Mouse (Mus musculus) urinary bladder, postnatal 10 days (tissue): ENCODE data around the gene Memo1.
"Not testable (repeated sequence)": the region's sequence is repeated elsewhere in the genome, so short reads cannot be mapped to it uniquely, and the experiment has no call there.

ENCODE experiments used
- DNase-seq: peaks from one replicate; pipeline ENCODE4 v3.0.0; 2022; ENCODE audit warnings: low spot score

Memo1 gene

GRCm38 (mm10) chr17:74295026-74295970 lies at the start of gene Memo1:
Gene Memo1 (minus strand): TSS chr17:74295521.
- peak; percentile 37 for DNase-seq

DNA sequence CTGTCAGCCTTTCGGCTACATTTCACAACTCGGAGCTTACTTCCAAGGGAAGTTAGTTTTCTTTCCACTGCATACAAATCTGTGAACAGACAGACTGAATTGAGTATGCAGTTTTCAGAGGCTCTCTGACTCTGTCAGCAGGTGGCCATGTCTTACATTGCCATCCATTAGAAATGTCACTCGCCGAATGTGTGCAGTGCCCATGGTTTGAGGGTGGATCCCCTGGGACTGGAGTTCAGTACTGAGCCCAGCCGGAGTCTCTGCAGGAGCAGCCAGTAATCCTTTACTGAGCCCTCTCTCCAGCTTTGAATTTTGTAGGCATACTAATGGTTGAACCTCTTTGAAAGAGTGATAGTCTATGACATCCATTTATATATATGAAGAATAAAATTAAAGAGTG lies 45.8 kb upstream of the Memo1 start:
- no peak for DNase-seq

DNA sequence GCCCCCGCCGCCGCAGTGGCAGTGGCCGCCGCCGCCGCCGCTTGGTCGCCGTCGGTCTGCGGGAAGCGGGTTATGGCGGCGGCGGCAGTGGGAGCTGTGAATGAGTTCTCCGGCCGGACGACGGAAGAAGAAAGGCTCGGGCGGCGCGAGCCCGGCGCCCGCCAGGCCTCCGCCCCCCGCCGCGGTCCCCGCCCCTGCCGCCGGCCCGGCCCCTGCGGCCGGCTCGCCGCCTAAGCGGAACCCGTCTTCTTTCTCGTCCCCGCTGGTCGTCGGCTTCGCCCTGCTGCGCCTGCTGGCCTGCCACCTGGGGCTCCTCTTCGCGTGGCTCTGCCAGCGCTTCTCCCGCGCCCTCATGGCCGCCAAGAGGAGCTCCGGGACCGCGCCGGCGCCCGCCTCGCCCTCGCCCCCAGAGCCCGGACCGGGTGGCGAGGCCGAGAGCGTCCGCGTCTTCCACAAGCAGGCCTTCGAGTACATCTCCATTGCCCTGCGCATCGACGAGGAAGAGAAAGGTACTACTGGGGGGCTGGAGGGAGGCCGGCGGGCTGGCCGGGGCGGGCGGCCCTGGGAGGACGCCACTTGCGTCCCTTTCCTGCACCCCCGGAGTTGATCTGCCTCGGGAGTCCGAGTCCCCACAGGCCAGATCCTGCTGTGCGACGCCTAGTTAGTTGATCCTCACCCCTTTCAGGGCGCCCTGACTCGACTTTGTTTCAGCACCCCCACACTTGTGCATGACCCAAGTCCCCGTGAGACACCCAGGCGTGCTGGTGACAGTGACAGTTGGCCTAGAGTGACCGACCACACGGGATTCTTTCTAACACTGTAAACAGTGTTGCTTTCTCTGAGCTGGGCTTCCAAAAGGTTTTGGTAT lies 43.9 kb upstream of the Memo1 start, which contains the start of gene Spast:
Gene Spast, plus strand, starts transcription at position 51 of the 868 bp plus-strand sequence.
- DNase-seq = peak; percentile 17

- DNase-seq = peak; percentile 68
Measured at GRCm38 (mm10) chr17:74338225-74338931, 43.1 kb upstream of the Memo1 start.

DNA sequence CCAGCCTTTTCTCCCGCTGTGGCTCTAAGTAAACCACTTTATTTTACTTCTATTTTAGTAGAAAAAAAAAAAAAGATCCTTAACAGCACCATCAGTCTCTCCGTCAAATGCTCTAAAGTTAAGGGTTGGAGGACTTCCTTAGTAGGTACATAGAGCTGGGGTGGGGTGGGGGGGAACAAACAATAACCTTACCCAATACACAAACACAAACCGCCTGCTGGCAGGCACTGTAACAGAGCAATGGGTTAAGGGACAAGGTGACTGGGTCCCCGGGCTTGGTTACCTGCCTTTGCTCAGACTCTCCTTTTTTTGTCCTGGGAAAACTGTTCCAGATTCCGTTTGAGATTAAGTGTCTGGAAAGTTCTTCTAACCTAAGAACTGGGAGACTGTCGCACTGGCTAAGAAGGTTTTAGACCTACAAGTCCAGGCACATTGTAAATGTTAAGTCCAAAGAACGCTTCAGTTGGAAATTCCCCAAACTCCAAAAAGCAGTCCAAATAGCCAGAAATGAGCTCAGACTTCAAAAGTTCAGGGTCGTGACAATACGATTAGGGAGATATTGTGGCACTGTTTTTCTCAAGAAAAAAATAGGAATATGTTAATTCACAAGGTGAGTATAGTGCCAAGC lies 35.8 kb upstream of the Memo1 start:
- no peak for DNase-seq

GRCm38 (mm10) chr17:74328146-74328545 lies 32.8 kb upstream of the Memo1 start:
- DNase-seq = not testable (repeated sequence)

DNA sequence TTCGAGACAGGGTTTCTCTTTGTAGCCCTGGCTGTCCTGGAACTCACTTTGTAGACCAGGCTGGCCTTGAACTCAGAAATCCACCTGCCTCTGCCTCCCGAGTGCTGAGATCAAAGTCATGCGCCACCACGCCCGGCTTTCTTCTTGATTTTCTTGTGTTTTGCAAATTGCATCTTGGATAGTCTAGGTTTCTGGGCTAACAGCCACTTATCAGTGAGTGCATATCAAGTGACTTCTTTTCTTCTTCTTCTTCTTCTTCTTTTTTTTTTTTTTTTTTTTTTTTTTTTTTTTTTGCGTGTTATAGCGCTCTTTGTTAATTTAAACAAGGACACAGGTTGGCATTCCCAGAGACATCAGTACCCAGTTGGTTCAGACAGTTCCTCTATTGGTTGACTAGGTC lies 31.9 kb upstream of the Memo1 start:
- not testable (repeated sequence) for DNase-seq

DNA sequence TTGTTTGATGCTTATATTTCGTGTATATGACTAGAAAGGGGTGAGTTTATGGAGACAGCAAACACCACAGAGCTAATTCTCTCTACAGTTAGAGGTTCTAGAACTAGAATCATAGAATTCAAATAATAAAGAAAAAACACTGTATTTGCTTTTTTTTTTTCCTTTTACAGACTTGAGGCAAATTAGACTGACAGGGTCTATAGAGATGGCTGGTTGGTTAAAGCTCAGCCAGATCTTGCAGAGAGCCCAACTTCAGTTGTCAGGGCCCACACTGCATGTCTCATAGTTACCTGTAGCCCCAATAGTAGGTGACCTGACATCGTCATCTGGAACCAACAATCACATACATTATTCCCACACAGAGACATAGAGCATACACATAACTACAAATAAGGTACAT lies 28.5 kb upstream of the Memo1 start, which contains the start of gene Dpy30:
Gene Dpy30, minus strand, starts transcription at position 101 of the 400 bp plus-strand sequence.
- no peak for DNase-seq

DNA sequence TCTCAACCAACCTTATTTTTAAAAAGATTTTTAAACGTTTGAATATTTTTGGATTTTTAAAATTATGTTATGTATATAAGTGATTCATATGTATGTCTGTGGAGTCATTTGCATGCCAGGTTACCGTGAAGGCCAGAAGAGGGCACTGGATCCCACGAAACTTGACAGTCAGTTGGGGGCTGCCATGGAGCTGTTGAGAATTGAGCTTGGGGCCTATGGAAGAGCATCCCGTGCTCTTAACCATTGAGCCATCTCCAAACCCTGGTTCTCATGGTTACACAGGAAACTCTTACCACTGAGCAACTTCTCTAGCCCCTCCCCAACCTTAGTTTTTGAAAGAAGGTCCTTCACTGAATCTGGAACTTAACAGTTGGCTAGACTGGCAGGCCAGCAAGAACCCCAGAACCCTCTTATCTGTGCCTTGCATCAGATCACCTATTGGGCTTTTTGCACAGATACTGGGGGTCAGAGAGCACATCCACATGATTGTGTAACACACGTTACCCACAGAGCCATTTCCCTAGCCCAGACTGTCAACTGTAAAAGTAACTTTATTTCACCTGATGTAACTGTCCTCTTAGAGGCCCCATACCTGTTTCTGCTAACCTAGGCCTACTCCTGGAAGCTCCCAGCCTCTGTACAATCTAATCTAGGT lies 27.2 kb upstream of the Memo1 start:
- DNase-seq = no peak

- DNase-seq = no peak
Measured at GRCm38 (mm10) chr17:74318721-74319120, 23.4 kb upstream of the Memo1 start.

GRCm38 (mm10) chr17:74316309-74316863 lies 21.1 kb upstream of the Memo1 start:
- peak; percentile 40 for DNase-seq

GRCm38 (mm10) chr17:74315445-74316308 lies 20.4 kb upstream of the Memo1 start:
- DNase-seq = no peak

GRCm38 (mm10) chr17:74306021-74306420 lies 10.7 kb upstream of the Memo1 start:
- no peak for DNase-seq

DNA sequence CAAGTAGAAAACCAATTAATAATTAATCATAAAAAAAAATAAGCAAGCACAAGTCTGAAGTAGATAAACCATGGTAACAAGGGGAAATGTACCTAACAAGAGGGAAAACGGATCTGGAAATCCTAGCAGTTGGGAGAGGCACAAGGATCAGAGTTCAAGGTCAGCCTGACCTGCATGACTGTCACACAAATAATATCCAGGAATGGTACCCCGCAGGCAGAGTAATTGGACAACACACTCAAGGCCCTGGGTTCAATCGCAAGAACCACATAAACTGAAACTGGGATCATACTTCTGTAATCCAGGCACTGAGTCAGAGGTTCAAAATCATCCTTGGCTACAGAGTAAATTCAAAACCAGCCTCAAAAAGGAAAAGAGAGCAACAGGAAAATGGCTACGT lies 10.3 kb upstream of the Memo1 start:
- DNase-seq = no peak

DNA sequence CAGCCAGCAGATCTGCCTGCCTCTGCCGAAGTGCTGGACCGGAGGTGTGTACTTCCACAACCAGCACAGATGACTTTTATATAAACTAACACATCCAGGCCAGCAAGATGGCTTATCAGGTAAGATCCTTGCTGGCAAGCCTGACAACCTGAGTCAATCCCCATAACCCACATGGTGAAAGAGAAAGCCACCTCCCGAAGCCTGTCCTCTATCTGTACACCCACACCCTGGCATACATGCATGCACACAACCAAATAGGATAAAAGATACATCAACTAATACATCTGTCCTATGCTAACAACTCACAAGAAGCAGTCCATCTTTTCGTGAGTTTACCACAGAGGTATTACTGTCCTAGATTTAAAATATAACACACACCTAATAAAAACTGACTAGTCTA lies 8.7 kb upstream of the Memo1 start:
- DNase-seq = no peak

DNA sequence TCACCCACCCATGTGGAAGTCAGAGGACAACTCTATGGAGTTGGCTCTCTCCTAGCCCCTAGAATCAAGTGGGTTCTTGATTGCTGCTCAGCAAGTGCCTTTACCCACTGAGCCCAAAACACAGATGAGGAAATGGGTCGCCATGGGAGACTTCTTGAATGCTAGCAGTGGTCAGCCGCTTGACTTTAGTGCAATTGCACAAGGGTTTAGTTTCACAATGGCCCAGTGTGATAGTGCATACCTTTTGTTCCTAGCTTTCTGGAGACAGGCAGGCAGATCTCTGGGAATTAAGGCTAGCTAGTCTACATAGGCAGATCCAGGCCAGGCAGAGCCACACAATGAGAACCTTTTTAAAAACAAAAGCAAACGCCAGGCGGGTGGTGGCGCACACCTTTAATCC lies 4.8 kb upstream of the Memo1 start:
- DNase-seq = no peak

DNA sequence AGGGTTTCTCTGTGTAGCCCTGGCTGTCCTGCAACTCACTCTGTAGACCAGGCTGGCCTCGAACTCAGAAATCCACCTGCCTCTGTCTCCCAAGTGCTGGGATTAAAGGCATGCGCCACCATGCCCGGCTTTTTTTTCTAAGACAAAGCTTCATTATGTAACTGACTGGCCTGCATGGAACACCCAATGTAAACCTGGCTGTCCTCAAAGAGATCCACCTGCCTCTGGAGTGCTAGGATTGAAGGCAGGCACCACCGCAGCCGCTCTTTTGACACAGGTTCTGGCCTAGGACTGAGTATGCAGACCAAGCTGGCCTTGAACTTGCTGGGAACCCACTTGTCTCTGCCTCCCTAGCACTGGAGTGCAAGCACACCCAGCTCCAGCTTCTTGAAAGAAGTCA lies 1.7 kb upstream of the Memo1 start:
- not testable (repeated sequence) for DNase-seq

DNA sequence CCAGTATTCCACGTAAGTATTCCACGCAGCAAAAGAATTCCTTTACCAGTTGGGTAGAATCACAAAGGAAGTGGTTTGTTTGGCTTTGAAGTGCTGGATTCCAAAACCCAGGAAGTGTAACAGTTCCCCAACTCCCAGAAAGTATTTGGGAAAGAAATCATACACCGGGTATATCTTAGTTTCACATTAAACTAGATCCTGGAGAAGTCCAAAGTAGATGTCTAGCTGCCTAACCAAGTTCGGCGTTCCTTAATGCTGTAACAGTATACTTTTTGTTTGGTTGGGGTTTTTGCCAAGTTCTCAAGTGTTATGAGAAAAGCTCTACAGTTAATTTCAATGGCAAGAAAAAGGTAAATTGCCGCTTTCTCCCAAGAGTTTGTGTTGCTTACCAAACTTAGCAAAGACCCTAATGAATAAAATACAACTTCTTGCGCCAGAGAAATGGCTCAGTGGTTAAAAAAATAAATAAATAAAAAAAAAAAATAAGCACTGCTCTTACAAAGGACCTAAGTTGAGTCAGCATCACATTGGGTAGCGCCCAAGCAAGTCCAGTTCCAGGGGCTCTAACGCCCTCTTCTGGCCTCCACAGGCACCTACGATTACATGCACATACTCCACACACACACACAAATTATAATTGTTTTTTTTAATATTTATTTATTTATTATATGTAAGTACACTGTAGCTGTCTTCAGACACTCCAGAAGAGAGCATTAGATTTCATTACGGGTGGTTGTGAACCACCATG lies 929 bp upstream of the Memo1 start:
- no peak for DNase-seq
